Mouse (Mus musculus): ENCODE measurements at regions not wholly inside any gene's neighbourhood (a gene's known extent, or its start where the extent isn't known, plus 50 kb on each side); places are given as distances from the start of the nearest gene placed in this dataset.

DNA sequence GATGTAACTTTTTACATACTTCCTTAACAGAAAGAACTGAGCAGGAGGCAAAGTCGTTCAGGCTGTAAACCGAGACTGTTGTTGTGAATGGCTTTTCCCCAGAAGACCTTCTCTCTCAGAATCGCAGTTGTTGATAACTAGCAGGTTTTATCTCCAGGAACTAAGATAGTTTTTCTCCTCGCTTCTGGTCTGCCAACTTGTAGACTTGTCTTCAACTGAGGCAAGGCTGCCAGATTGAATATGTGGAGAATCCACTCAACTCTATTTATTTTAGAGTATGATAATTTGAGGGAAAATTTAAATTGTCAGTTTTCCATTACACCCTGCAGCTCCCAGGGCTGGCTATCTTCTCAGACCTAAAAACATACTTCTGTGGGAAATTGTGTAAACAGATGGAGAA lies 206.6 kb upstream of the Tet2 start:
- TF ChIP-seq CTCF (conservative IDR thresholded peaks at IDR 0.05; ENCODE audit: low read length) (no peak), POU5F1 (IDR thresholded peaks at IDR 0.05; ENCODE audit: borderline replicate concordance, low read length) (no peak), NANOG (IDR thresholded peaks at IDR 0.05; ENCODE audit: borderline replicate concordance, low read length) (no peak)

Data from E14TG2a.4 (cell line).